Mouse (Mus musculus) brain, adult 2 months (tissue): ENCODE results near the gene Gm13693.
A peak's percentile ranks its signal among the peaks of the same experiment; 100 is the strongest.
"Not testable (repeated sequence)": the region's sequence is repeated elsewhere in the genome, so short reads cannot be mapped to it uniquely, and the experiment has no call there.

ENCODE experiments used
- DNase-seq: peaks from one replicate; pipeline ENCODE4 v3.0.0; 2011; ENCODE audit warnings: low read depth, low spot score

The Gm13693 gene

DNA sequence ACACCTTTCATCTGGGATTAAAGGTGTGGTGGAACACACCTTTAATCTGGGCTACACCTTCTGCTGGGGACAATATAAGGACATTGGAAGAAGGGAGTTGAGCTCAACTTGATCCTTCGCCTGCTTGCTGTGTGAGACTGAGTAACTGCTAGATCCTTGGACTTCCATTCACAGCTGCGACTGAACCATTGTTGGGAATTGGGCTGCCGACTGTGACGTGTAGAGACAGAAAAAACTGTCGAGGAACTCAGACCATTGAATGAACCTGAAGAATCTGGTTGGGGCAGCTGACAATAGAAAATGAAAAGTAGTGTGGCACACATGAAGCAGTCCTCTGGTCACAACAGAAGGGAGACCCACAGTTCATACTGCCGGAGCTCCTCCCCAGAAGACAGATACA lies at the start of gene Gm13693:
Gm13693 (plus strand) TSS at position 301 of the 400 bp plus-strand sequence.
- DNase-seq: not testable (repeated sequence)

DNA sequence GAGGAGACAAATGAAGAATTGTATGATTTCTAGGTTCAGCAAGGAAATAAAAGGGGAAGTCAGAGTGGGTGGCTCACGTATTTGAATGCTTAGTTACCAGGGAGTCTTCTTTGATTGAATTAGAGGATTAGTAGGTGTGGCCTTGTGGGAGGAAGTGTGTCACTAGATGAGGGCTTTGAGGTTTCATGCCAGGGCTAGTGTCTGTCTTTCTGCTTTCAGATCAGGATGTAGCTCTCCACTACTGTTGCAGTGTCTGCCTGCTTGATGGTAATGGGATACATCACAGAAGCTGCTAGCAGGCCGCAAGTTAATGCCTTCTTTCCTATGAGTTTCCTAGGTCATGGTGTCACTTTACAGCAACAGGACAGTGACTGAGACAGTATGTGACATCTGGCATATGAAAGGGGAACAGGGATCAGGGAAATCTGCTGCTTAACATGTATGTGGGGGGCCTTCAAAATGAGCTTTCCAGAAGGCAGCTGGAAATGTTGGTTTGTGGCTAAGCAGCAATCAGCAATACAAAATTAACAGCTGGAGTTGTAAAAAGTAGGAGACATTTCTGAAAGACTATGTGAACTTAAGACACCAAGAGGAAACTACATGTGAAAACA lies 31.7 kb upstream of the Gm13693 start:
- DNase-seq: no peak

DNA sequence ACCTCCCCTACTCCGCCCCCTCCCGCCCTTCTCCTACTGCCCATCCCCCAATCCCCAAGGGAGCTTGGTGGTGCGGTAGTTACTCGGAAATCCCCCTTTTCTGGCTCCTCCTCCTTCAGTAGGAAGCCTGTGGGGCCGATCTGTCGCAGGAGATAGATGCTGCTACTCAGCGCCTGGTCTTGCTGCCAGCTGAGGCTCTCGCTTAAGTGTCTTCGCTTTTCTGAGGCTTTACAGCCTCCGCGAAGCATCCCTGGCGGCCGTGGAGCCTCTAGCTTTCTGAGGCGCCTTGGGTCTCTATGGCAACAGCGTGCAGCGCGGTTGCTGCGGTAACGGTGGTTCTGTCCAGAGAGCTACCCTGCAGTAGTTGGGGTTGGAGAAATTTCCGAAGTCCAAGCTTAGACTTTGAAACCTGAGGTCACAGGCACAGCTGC lies 20.4 kb upstream of the Gm13693 start, which contains the start of gene Zswim2:
Zswim2 (minus strand) TSS at position 298 of the 431 bp plus-strand sequence.
- peak; percentile 94 for DNase-seq

DNA sequence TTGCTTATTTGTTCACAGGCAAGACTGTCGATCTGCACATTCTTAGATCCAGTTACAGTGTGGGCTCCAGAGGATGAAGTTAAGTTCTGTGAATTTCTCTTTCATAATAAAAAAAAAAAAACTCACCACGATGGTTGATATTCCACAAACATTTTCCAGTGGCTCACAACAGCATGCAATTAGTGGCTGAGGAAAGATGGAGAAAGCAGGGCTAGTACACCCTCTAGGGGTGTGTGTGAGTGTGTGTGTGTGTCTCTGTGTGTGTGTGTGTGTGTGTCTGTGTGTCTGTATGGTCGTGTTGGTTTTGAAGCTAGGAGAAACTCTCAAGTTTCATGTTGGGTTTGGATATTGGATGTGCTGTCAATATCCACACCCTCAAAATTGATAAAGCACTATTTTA lies 19.9 kb upstream of the Gm13693 start:
- no peak for DNase-seq

DNA sequence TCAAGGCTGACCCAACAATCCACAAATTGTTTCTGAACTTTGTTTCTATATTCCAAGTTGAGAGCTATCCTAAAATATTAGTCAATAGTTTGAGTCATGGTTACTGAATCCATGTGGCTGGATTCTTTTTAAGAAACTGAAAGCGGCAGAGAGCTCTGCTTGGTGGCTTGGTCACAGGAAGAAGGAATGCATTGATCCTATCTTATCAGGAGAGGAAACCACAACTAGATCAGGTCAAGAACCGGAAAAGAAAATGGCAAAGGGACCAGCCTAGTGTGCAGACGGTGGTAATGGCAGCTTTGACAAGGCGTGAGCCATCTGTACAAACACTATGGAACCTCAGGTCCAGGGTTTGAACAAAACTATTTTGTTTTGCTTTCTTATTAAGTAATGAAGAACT lies 19.5 kb upstream of the Gm13693 start:
- DNase-seq: no peak

DNA sequence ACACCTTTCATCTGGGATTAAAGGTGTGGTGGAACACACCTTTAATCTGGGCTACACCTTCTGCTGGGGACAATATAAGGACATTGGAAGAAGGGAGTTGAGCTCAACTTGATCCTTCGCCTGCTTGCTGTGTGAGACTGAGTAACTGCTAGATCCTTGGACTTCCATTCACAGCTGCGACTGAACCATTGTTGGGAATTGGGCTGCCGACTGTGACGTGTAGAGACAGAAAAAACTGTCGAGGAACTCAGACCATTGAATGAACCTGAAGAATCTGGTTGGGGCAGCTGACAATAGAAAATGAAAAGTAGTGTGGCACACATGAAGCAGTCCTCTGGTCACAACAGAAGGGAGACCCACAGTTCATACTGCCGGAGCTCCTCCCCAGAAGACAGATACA lies 5.9 kb upstream of the Gm13693 start, which contains the start of gene Gm13698:
Gm13698 (plus strand) TSS at position 301 of the 400 bp plus-strand sequence.
- not testable (repeated sequence) for DNase-seq

DNA sequence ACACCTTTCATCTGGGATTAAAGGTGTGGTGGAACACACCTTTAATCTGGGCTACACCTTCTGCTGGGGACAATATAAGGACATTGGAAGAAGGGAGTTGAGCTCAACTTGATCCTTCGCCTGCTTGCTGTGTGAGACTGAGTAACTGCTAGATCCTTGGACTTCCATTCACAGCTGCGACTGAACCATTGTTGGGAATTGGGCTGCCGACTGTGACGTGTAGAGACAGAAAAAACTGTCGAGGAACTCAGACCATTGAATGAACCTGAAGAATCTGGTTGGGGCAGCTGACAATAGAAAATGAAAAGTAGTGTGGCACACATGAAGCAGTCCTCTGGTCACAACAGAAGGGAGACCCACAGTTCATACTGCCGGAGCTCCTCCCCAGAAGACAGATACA lies 5.7 kb downstream of the Gm13693 start, which contains the start of gene Gm13695:
Gm13695 (plus strand) TSS at position 301 of the 400 bp plus-strand sequence.
- not testable (repeated sequence) for DNase-seq

DNA sequence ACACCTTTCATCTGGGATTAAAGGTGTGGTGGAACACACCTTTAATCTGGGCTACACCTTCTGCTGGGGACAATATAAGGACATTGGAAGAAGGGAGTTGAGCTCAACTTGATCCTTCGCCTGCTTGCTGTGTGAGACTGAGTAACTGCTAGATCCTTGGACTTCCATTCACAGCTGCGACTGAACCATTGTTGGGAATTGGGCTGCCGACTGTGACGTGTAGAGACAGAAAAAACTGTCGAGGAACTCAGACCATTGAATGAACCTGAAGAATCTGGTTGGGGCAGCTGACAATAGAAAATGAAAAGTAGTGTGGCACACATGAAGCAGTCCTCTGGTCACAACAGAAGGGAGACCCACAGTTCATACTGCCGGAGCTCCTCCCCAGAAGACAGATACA lies 11.5 kb downstream of the Gm13693 start, which contains the start of gene Gm13696:
Gm13696 (plus strand) TSS at position 301 of the 400 bp plus-strand sequence.
- DNase-seq: not testable (repeated sequence)

DNA sequence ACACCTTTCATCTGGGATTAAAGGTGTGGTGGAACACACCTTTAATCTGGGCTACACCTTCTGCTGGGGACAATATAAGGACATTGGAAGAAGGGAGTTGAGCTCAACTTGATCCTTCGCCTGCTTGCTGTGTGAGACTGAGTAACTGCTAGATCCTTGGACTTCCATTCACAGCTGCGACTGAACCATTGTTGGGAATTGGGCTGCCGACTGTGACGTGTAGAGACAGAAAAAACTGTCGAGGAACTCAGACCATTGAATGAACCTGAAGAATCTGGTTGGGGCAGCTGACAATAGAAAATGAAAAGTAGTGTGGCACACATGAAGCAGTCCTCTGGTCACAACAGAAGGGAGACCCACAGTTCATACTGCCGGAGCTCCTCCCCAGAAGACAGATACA lies 17.3 kb downstream of the Gm13693 start, which contains the start of gene Gm13694:
Gm13694 (plus strand) TSS at position 301 of the 400 bp plus-strand sequence.
- DNase-seq: not testable (repeated sequence)

DNA sequence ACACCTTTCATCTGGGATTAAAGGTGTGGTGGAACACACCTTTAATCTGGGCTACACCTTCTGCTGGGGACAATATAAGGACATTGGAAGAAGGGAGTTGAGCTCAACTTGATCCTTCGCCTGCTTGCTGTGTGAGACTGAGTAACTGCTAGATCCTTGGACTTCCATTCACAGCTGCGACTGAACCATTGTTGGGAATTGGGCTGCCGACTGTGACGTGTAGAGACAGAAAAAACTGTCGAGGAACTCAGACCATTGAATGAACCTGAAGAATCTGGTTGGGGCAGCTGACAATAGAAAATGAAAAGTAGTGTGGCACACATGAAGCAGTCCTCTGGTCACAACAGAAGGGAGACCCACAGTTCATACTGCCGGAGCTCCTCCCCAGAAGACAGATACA lies 23.1 kb downstream of the Gm13693 start, which contains the start of gene Gm13697:
Gm13697 (plus strand) TSS at position 301 of the 400 bp plus-strand sequence.
- not testable (repeated sequence) for DNase-seq

DNA sequence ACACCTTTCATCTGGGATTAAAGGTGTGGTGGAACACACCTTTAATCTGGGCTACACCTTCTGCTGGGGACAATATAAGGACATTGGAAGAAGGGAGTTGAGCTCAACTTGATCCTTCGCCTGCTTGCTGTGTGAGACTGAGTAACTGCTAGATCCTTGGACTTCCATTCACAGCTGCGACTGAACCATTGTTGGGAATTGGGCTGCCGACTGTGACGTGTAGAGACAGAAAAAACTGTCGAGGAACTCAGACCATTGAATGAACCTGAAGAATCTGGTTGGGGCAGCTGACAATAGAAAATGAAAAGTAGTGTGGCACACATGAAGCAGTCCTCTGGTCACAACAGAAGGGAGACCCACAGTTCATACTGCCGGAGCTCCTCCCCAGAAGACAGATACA lies 28.9 kb downstream of the Gm13693 start, which contains the start of gene Gm13691:
Gm13691 (plus strand) TSS at position 301 of the 400 bp plus-strand sequence.
- not testable (repeated sequence) for DNase-seq

DNA sequence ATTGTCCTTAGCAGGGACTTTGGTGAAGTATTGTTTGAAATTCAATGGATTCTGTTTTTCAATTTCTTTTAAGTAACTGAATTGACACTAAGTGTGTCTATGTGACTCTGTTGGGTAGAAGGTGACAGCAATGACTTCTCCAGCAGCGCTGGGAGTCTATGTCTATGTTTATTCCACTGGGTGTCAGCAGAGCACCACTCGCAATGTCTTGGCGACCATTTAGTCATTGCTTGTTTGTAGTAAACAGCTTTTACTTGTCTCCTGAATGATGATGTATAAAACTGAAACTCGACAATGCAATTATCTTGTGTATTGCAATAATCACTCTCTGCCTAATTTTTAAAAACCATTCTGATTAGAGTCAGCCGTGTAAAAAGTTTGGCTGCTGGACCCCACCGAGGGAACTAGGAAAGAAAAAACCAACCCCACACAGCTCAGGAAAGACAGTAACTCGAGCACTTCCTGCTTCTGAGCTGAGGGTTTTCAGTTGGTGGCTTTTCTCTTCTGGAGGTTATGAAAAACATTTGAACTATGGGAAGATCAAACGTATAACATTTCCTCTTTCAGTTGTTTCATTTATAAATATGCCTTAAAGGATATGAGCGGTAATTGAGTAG lies 32.4 kb downstream of the Gm13693 start:
- DNase-seq: not testable (repeated sequence)

DNA sequence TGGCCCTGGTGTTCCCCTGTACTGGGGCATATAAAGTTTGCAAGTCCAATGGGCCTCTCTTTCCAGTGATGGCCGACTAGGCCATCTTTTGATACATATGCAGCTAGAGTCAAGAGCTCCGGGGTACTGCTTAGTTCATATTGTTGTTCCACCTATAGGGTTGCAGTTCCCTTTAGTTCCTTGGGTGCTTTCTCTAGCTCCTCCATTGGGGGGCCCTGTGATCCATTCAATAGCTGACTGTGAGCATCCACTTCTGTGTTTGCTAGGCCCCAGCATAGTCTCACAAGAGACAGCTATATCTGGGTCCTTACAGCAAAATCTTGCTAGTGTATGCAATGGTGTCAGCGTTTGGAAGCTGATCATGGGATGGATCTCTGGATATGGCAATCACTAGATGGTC lies 33.2 kb downstream of the Gm13693 start:
- not testable (repeated sequence) for DNase-seq

DNA sequence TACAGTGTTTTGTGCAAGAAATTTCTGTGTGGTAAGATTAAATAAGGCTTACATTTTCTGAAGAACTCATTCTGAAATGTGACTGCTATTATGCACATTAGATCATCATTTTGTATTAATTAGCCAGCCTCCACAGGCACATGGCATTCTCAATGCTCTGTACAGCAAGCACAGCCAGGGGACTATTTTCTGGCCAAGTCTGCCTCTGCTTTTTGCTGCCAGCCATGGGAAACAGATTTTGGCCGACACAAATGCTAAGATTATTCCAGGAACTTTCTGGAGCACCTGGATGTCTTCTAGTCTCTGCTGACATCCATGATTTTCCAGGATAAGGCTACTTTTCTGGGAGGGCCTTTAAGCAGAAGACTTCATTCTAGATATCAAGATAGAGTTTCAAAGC lies 47.6 kb downstream of the Gm13693 start:
- DNase-seq: peak; percentile 56

DNA sequence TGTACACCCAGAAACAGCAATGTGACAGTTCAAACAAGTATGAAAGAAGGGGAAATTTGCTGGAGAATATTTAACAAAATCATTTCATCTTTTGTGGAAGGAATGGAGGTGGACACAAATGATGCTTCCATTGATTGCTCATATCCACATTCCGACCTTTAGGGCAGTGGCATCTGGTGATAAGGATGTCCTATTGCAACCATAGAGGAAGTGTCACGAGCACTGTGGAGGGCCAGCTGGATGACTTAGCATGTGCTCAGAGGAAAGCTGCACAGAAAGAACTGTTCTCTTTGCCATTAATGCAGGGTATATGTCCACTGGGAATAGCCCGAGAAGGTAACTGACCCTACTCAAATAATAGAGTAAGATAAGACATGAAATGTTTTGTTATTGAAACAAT lies 48.5 kb downstream of the Gm13693 start:
- DNase-seq: no peak
